Mouse (Mus musculus) intestine, postnatal 0 days (tissue): ENCODE measurements around the gene Ckap2. TPM values are rescaled to one million over a fixed set of nuclear protein-coding genes. Genes with fewer than 3 reads are reported as not detected.

Experiments
- ATAC-seq: fragments of 200-750 bp; cut with Nextera tagmentation; 2 replicates; pipeline ENCODE4 v1.8.0; 2017; ENCODE audit warnings: mild to moderate bottlenecking, moderate TSS enrichment, moderate library complexity
- H3K27ac ChIP-seq: fragments of 300-500 bp; sonication (generic); 2 replicates; pipeline ENCODE4 v1.5.1; 2014; ENCODE audit warnings: mild to moderate bottlenecking, low read depth, low read length, moderate library complexity
- H3K27me3 ChIP-seq: fragments of 300-500 bp; sonication (generic); replicated peaks from 2 replicates; pipeline ENCODE4 v1.6.1; 2014; ENCODE audit warnings: low read length, mixed read lengths; ENCODE audit not compliant: control insufficient read depth, insufficient read depth
- H3K36me3 ChIP-seq: fragments of 300-500 bp; sonication (generic); 2 replicates; pipeline ENCODE4 v1.6.1; 2014; ENCODE audit warnings: mild to moderate bottlenecking, moderate library complexity; ENCODE audit not compliant: control insufficient read depth, insufficient read depth
- H3K4me1 ChIP-seq: fragments of 300-500 bp; sonication (generic); replicated peaks from 2 replicates; pipeline ENCODE4 v1.6.1; 2014; ENCODE audit warnings: antibody characterized with exemption, low read length, mixed read lengths; ENCODE audit not compliant: control insufficient read depth, insufficient read depth
- H3K4me2 ChIP-seq: fragments of 300-500 bp; sonication (generic); replicated peaks from 2 replicates; pipeline ENCODE4 v1.6.1; 2014; ENCODE audit warnings: low read depth, mild to moderate bottlenecking, moderate library complexity
- H3K4me3 ChIP-seq: fragments of 300-500 bp; sonication (generic); 2 replicates; pipeline ENCODE4 v1.5.1; 2014; ENCODE audit warnings: low read depth, low read length
- H3K9ac ChIP-seq: fragments of 300-500 bp; sonication (generic); 2 replicates; pipeline ENCODE4 v1.6.1; 2014; ENCODE audit warnings: mild to moderate bottlenecking, low read depth, low read length
- H3K9me3 ChIP-seq: fragments of 300-500 bp; sonication (generic); 2 replicates; pipeline ENCODE4 v1.6.1; 2016; ENCODE audit warnings: mixed run types; ENCODE audit not compliant: control insufficient read depth
- CTCF ChIP-seq: sonication (generic); IDR thresholded peaks from 2 replicates; pipeline ENCODE4 v1.5.1; 2016; ENCODE audit warnings: low read depth, mild to moderate bottlenecking, control low read depth, antibody characterized with exemption, moderate library complexity
- WGBS: fragments of 180-500 bp; shearing (Covaris S2); extraction: QIAGEN DNeasy Blood & Tissue Kit; methylation state at CpG from one replicate; pipeline ENCODE4 v1.1.7; 2014; 5-methylcytosine and 5-hydroxymethylcytosine counted together
- polyA plus RNA-seq: library from polyadenylated mRNA; unstranded; fragments of >200 nt; fragmentation: Nextera tagmentation; extraction: Ambion mirVana; gene quantifications from 2 replicates; pipeline ENCODE4 v1.2.1, GENCODE M21; 2015

Ckap2 gene
- polyA plus RNA-seq, 1 experiment from 2014 or later = 12.9 TPM

- no peak overlapping the region for H3K4me2 ChIP-seq
- H3K4me3 ChIP-seq = no peak overlapping the region
- peak; percentile 32 for TF ChIP-seq CTCF
- no peaks in the 10 kb centered on the region for H3K9me3 ChIP-seq
- 51% methylated on average over 12 of the region's 12 CpGs for WGBS
- no peak overlapping the region for H3K9ac ChIP-seq
- H3K36me3 ChIP-seq = peaks cover 4% of the 10 kb centered on the region; the same call in 1 of the 2 replicates
- H3K27ac ChIP-seq = no peak overlapping the region
- no peaks in the 10 kb centered on the region for H3K4me1 ChIP-seq
- H3K27me3 ChIP-seq = no peaks in the 10 kb centered on the region
- ATAC-seq = peak; percentile 69
These were observed 53.6 kb downstream of the Ckap2 start for GRCm38 (mm10) chr8:22132062-22132461.

GRCm38 (mm10) chr8:22124220-22125152, 61.1 kb downstream of the Ckap2 start, which contains the start of gene Nek5:
TSS of gene Nek5 (minus strand) at chr8:22125053.
- Histone ChIP-seq H3K4me2 (peak within 1 kb of the TSS; percentile 92), H3K9ac (peak within 1 kb of the TSS; percentile 37), H3K36me3 (peaks cover 4% of the 10 kb centered on the region; the same call in 1 of the 2 replicates), H3K9me3 (no peaks in the 10 kb centered on the region), H3K4me3 (peak within 1 kb of the TSS; percentile 51), H3K27me3 (no peaks in the 10 kb centered on the region), H3K4me1 (no peaks in the 10 kb centered on the region), H3K27ac (no peak within 1 kb of the TSS)
- ATAC-seq = peak; percentile 92
- peak; percentile 75 for TF ChIP-seq CTCF
- under 1% methylated on average over 29 of the region's 29 CpGs for WGBS

Other genes starting within 250 kb of the Ckap2 start
- not detected in 2 replicates for gene Defb35, start 247.5 kb downstream of the Ckap2 start, polyA plus RNA-seq
- gene Defb13, start 239.1 kb downstream of the Ckap2 start, polyA plus RNA-seq = not detected in 2 replicates
- not detected in 2 replicates for gene Fam90a1a, start 227.1 kb downstream of the Ckap2 start, polyA plus RNA-seq
- not detected in 2 replicates for gene Ccdc70, start 216.0 kb downstream of the Ckap2 start, polyA plus RNA-seq
- 3.0 and 3.9 TPM in 2 replicates for gene Atp7b, start 125.5 kb downstream of the Ckap2 start, polyA plus RNA-seq
- gene Alg11, start 125.1 kb downstream of the Ckap2 start, polyA plus RNA-seq = 12.1 and 12.4 TPM in 2 replicates
- gene Nek5, start 60.8 kb downstream of the Ckap2 start, polyA plus RNA-seq = 0.14 and 0.21 TPM in 2 replicates
- gene Nek3, start 19.4 kb downstream of the Ckap2 start, polyA plus RNA-seq = 5.2 and 5.5 TPM in 2 replicates
- 21.7 and 24.0 TPM in 2 replicates for gene Vps36, start 7.0 kb upstream of the Ckap2 start, polyA plus RNA-seq
- 2.6 and 3.1 TPM in 2 replicates for gene Thsd1, start 41.5 kb upstream of the Ckap2 start, polyA plus RNA-seq
- gene Tpte, start 97.6 kb upstream of the Ckap2 start, polyA plus RNA-seq = 0.04 and 0.05 TPM in 2 replicates
- gene Slc25a15, start 212.8 kb upstream of the Ckap2 start, polyA plus RNA-seq = 108 and 122 TPM in 2 replicates
- 51.3 and 51.5 TPM in 2 replicates for gene Mrps31, start 225.5 kb upstream of the Ckap2 start, polyA plus RNA-seq